Mouse (Mus musculus) skeletal muscle tissue, adult 2 months (tissue): ENCODE results near the gene 1700123O20Rik.
A peak's percentile ranks its signal among the peaks of the same experiment; 100 is the strongest.

ENCODE experiments used
- DNase-seq: peaks from one replicate; pipeline ENCODE4 v3.0.0-alpha.2; 2012; ENCODE audit warnings: low read depth, low spot score

1700123O20Rik gene

DNA sequence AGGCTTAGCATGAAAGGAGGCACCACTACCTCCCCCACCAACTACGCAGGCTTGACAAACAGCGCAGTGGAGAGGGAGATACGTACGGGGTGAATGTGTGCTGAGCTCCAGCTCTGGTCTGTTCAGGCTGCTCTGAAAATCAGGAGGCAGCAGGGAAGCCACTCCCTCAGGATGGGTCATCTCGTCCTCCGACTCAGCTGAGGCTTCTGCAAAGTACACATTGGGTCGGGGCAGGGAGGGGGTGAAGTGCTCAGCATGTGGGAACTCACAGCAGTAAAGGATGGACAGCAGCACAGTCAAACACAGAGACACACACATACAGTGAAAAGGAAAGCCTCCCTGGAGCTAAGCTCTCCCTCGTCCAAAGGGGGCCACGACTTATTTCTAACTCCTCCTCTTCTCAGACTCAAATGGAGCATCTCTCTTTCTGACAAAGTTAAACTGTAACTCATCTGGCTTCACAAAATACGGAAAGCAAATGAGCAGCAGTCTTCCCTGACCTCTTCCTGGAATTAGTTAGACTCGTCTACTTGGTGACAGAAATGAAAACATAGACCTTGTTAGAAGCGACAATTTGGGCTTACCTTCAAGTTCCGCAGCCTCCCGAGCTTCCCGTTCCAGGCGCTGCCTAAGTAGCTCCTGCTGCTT, 7.2 kb upstream of the 1700123O20Rik start:
- DNase-seq: no peak

DNA sequence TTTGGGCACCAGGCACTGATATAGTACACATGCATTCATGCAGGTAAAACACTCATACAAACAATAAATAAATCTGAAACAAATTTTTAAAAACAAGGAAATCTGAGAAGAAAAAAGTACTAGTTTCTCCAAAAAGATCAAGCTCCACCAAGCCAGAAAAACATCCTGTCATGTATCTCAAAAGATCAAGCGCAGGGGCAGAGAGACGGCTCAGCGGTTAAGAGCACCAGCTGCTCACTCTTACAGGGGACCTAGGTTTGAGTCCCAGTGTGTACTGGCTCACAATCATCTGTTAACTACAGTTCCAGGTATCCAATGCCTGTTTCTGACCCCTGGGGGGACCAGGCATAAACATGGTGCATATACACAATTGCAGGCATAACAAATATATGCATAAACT, 3.6 kb upstream of the 1700123O20Rik start:
- no peak for DNase-seq

DNA sequence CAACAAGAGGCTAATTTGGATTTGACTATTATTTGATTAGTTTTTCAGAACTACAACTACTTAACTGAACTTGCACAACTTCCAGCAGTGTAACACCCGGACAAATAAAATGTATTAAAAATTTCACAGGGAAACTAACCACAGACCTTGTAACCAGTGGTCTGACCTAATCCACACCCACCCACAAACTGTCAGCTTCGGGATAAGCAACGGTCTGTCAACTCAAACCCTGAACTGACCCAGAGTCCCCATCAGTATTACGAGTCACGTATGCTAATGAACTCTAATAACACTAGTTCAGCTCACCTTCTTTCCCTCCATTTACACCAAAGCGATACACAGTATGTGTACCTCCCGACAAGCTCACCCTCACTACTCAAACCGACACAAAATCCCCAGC, 545 bp upstream of the 1700123O20Rik start:
- no peak for DNase-seq

DNA sequence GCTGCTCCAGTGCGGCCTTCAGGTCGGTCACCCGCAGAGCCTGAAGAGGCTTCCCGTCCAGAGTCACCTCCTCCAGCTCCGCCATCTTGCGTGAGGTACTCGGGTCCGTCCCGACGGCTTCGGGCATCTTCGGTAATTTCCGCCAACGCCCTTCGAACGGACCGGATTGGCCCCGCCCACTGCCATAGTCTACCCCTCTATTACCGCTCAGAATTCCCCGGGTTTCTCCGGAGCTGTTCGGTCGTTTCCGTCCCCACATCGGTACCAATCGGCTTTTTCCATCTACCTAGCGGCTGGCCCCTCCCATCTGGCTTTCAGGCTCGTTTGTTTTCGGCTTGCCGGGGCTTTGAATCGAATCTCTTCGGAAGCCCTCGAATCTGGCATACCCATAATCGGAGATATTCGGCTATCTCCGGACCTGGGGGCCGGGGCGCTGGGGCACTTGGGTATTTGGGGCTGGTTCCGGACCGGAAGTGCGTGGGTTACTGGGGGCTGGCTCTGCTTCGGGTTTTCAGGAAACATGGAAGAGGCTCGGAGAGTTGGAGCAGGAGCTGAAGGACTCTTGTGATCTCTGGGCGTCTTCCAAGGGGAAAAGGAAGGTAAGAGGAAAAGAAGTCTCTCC, 617 bp downstream of the 1700123O20Rik start, which contains the start of gene Acin1:
Acin1 (minus strand) TSS at position 410 of the 622 bp plus-strand sequence.
- DNase-seq: peak; percentile 99

DNA sequence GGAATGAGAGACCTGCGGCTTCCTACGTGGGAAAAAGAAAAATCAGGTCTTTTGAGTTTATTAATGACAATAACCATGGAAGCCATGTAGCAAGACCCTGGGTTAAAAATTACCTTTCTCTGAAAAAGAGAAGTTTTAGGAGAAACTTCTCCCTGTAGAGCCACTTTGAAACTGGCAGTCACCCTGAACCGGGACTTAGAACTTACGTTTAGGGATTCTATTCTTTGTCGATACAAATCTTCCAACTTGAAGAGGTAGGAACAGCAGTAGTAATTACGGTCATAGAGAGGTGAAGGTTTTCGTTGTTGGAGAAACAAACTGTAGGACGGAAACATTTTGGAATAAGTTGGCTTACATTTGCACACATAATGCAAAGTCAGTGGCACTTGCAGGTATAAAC, 1.2 kb downstream of the 1700123O20Rik start:
- no peak for DNase-seq

DNA sequence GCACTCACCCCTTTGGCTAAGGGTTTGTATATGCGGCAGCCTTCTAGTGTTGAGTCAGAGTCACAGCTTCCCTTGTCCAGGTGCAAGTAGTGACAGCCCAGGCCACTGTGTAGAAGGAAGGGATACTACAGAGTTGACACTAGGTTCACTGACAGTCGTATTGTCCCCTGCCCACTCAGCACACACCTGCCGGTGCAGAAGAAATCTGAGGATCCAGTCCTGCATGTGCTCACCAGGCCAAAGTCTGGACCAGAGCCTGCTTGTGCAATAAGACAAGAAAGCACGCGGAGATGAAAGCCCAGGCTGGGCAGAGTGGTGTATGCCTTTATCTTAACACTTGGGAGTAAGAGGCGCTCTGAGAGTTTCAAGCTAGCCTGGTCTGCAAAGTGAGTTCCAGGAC, 9.0 kb downstream of the 1700123O20Rik start:
- no peak for DNase-seq

DNA sequence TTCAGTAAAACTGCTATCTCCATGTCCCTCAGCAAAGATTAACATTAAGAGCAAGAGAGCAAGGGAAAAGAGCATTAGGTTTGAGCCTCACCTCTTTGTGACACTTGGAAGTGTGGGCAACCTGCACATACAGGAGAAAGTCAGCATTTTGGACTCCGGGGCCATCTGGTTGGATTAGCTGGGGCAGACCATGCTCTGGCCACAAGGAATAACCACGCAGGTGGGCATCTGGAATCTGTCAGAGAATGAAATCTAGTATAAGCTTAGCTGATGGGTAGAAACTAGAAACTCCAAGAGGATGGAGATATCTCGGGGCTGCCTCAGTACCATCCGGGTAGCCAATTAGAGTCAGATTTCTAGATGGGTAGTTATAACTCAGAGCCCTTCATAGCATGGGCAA, 10.7 kb downstream of the 1700123O20Rik start:
- DNase-seq: no peak

DNA sequence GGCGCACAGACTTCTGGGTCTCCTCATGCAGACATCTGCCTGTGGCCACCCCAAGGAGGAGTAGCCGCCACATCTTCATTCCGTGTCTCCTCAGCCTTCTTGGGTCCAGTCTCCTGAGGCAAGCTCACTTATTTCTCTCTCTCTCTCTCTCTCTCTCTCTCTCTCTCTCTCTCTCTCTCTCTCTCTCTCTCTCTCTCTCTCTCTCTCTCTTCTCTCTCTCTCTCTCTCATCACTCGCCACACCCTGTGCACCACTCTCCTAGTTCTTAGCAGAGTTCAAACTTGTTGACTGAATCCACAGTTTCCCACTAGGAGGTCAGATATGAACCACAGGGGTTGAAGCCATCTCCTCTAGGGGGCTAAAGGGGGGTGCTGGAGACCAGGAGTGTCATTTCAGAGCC, 12.7 kb downstream of the 1700123O20Rik start, which contains the start of gene Gm29776:
Gm29776 (minus strand) TSS at position 101 of the 400 bp plus-strand sequence.
- DNase-seq: no peak

DNA sequence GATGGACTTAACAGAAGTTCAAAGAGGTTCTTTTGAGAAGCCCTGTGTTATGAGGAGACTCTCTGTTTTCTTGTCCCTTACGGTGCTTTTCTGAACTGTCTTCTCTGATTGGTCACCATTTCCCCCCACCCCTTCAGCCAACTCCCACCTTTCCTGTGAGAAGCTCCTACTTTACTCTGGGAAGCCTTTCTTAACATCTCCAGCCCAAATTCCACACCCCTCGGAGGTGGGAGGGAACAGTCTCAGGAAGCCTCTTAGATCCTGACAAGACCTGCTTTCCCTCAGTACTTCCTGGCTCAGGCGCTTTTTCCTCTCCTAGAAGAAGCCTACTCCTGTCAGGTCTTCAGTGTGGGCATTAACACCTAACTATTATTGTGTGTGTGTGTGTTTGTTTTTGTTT, 13.6 kb downstream of the 1700123O20Rik start:
- DNase-seq: no peak

DNA sequence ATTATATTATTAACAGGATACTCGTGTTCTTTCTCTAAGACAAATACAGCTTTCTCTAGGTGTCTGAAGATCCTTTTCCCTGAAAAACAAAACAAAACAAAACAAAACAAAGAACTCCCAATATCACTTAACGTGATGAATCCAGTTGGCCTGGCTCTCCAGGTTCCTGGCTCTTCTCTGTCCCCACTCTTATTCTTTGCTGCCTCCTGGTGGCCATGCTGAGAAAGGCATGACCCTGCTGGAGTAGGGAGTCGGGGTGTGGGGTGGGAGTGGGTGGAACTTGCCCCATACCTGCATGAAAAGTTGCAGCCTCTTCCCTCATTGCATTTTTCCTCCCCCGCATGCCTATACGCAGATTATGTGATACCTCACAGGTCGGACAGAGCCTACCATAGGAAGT, 15.3 kb downstream of the 1700123O20Rik start:
- DNase-seq: peak; percentile 59

DNA sequence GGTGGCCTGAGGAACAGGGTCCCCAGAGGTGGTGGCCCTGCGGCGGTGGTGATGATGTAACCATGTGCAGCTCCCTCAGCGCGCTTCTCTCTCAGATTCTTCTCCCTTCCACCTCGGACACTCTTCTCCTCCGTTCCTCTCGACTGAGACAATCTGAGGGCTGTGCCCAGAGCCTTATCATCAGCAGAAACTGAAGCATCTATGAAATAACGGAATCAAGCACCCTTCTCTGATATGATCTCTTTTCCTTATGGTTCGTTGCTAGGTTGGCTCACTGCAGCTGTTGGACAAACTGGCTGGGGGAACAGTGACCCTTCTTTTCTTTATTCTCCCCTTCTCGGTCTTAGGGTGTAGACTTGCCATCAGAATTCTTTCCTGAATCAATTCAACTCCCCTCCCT, 17.2 kb downstream of the 1700123O20Rik start:
- DNase-seq: no peak

DNA sequence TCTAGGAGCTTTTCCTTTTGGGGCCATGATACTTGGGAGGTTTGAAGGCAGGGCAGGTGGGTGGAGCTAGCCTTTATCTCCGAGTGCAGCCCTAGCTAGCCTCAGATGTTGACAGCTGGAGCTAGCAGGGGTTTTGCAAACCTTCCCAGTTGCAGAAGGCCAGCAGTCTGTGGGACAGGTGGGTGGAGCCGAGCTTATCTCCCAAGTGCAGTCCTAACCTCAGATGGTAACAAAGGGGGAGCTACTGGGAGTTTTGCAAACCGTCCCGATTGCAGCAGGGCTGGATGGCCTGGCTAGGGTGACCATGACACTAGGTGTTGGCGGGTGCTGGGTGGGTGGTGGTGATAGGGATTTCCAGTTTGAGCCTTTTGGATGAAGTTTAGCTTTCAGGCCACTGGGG, 19.8 kb downstream of the 1700123O20Rik start:
- DNase-seq: no peak

DNA sequence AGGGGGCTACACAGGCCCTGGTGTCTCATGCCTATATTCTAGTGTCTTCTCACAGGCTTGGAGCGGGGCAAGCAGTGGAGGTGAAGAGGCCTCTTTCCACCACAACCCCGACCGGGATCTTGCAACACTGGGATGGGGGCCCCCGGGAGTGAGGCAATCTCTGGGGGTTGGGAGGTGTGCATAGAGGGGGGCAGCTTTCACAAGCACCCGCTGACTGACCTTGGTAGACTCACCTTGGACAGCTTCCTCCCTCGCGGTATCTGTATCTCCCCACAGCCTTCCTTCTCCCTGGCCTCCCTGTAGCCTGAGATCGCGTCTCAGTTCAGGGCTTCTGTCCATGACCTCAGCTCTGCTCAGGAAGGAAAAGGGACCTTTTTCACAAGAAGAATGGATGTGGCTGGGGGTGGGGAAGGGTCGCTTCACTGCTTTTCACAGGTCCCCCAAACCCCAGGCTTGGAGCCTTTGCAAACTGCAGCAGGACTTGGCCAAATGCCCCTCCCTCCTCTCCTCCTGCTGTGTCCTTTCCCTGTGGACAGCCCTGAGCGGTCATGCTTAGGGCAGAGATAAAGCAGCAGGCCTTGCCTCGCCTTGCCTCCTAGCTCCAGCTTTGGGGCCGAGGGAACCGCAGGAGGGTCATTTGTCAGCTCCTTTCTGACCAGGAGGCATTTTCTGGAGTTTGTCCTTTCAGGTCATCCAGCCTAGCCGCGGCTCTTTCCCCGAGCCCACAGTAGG, 20.7 kb downstream of the 1700123O20Rik start:
- no peak for DNase-seq

DNA sequence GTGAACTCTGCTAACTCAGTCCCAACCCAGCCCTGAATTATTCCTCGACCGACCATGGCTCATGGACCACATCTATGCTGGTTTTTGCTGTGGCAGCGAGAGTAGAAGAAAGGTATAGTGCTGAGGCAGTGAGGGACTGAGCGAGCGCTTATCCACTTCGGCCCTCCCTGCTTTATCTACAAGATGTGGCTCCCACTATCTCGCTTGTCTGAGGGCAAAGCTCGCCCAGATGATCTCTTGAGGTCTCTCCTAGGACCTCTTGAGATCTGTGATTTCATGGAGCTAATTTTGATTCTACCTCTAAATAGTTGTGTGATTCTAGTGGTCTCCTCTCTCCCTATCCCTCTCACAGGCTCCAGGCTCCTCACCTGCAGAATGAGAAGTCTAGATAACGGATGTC, 23.0 kb downstream of the 1700123O20Rik start:
- DNase-seq: no peak

DNA sequence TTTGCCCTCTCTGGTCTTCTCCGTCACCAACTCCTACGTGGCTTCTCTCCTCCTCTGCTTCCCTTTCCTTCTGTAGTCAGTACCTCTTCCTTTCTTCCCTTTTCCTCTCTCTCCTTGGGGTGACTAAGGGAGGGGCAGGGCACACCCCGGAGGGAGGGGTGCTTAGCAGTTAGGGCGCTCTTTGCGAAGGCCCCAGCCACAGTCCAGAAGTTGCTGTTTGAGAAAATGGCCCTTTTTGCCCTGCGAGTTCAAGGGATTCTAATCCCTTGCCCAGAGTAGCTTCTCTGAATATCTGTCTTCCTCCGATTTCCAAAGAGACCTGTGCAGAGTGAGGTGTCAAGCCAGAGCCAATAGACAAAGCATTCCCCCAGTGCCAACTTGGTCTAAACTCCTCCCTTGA, 26.1 kb downstream of the 1700123O20Rik start, which contains the start of gene Cebpe:
Cebpe (minus strand) TSS at position 101 of the 400 bp plus-strand sequence.
- DNase-seq: no peak

DNA sequence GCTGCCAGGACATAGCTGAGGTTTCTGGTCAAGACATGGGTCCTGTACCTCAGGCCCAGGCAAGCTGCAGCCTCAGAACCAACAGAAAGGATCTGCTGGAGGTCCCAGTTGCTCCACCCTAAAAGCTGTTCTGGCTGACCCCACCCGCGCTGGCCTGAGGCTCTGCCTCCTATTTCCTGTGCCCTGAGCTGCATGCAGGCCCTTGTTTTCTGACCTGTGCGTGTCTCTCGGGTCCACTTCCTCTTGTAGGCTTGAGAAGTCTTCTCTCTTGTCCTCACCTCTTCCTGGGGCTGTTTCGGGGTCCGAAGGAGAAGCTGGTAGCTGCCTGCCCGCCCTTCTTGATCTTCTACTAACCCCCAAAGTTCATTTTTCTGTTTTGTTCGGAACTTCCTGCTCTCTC, 26.8 kb downstream of the 1700123O20Rik start:
- no peak for DNase-seq

DNA sequence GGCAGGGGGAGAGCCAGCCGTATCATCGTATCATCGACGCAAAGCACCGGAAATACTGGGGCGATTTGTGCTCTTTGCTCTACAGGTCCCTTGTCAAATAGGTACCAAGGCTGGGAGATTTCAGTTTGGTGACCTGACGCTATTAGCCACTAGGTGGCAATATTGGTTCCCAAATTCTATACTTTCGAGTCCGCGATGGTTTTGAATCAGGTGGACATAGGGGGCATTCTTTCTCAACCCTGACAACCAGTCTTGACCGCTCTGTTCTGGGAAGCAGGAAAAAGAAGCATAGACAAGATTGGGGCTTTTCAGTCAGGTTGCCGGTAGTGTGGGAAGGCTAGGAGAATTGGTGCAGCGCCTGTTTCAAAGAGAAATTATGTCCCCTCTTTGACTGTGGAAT, 28.1 kb downstream of the 1700123O20Rik start:
- DNase-seq: peak; percentile 58

DNA sequence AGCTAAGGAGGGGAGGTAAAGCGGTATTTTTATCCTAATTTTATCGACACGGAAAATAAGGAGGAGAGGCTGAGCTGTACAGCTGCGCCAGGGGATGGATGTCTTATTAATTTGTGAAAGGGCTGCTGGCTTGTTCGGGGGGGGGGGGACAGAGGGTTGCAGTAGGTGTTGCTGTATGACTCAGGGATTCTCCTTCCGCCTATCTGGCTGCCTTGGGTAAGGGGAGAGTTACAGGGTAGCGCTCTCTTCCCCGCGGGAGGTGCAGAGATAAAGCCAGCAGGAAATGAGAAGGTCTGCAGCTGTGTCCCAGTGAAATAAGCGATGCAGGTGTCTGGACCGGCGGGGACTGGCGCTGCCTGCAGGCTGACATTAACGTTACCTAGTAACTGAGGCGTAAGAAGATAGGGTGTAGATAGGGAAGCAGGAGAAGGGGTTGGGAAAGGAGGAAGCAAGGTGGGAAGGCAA, 28.6 kb downstream of the 1700123O20Rik start:
- DNase-seq: no peak

DNA sequence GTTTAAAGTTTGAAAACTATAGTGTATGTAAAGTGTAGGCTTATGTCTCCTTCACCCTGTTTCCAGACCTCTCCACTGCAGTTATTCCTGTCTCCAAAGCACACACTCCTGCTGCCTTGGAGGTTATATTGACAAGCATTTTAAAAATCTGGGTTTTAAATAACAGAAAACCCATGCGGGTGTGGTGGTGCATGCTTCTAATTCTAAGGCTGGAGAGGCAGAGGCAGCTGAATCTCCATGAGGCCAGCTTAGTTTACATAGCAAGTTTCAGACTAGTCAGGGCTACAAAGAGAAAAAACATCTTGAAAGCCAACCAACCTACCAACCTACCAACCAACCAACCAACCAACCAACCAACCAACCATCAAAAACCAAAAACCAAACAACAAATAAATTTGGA, 29.4 kb downstream of the 1700123O20Rik start:
- no peak for DNase-seq

DNA sequence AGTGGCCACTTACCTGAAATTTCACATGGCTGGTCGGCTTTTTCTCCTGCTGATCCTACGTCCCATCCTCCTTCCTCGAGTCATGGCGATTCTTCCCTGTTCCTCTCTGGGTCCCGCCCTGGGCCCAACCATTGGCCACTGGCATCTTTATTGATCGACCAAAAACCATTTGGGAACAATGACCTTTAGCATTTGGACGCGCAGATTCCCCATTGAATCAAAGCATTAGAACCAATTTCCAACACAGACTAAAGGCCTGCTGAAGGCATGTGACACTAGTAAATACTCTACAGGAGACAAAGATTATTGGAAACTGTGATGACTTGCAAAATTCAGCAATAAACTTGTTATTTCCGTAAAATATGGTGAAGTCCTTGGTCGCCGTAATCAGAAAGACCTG, 34.0 kb downstream of the 1700123O20Rik start:
- DNase-seq: no peak

DNA sequence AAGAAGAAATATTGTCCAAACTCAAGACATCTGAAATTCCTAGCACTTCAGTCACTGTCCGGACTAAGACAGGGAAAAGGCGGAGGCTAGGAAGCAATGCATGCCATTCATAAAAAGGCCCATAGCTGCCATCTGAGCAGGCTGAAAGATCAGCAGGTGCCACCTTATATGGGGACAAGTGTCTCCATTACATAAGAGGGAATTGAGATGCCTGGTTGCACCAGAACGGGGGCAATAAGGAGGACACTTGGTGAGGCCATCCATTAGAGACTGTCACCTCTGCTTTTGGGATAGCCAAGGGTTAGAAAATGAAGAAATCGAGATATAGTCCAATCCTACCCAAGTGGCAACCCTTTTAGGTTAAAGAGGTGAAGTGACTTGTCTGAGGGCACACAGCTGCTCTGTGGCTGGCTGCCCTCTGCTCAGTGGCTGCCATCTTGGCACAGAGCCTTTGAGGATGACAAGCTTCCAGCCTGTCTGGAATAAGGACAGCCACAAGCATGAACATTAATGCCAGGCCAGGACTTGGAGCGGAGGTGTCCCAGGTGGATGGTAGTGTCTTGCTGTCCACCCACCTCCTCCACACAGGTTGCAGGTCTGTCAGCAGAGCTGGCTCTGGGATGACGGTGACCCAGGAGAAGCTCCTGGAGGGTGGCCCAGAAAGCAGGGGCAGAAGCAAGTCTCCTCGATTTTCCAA, 34.8 kb downstream of the 1700123O20Rik start:
- DNase-seq: peak; percentile 85

DNA sequence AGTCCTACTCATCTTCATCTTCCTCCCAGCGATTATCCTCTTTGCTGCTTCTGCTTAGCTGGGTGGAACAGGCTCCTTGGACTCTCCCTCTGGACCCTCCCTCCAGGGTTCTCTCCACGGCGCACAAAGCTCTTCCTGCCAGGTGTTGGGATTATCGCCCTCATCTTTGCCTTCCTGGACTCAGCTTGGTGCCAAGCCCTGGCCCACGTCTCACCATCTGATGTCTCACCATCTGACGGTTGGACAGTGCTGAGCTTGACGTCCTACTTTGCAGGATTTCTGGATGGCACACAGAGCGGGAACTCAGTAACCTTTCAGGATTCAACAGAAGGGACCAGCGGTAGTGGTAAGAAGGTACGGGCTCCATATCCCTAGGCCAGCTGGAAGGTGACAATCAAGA, 35.7 kb downstream of the 1700123O20Rik start:
- DNase-seq: no peak
